In the genomic region with DNA sequence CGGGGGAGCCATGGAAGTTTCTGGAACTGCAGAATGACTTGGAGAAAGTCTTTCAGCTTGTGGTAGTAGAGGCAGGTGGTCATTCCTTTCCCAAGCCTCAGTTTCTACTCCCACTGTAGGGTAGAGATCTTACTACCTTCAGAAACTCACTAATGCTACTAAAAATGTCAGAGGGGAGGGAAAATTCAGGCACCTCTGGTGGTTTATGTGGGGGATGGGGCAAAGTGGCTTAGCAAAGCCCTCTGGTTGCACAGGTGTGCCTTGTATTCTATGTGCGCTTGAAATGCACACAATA, we compare ENCODE assay signal across 10 mouse cellular contexts.
DNase-seq lines count a peak whose midpoint lies in the region; ATAC-seq and TF ChIP-seq lines count a peak whose summit lies in the region.
"Had no signal": no experiment of that assay in that cellular context is flagged by ENCODE, and none has a peak within 500 bp of the region (broad histone marks: within the 10 kb centered on the region; RNA-seq: fewer than 3 reads in every experiment).

No protein-coding gene starts in this region.

- WGBS in heart, postnatal 0 days: 77% methylated on average over 2 of the region's 2 CpGs
- WGBS in midbrain, embryonic 14.5 days: 82% methylated on average over 2 of the region's 2 CpGs
- WGBS in midbrain, embryonic 15.5 days: 83% methylated on average over 2 of the region's 2 CpGs
- 91% methylated on average over 2 of the region's 2 CpGs for WGBS in limb, embryonic 10.5 days

- no peak overlapping the region for H3K9ac ChIP-seq in heart, postnatal 0 days (replicated peaks; ENCODE audit: low read depth, low read length)
- no peak overlapping the region for H3K9ac ChIP-seq in midbrain, embryonic 14.5 days (replicated peaks; ENCODE audit: low read length)
- no peak overlapping the region for H3K9ac ChIP-seq in midbrain, embryonic 15.5 days
- H3K9ac ChIP-seq: liver, embryonic 14.5 days had no signal

- no peaks in the 10 kb centered on the region for H3K9me3 ChIP-seq in heart, postnatal 0 days (replicated peaks; ENCODE audit: control insufficient read depth, low read length)
- no peaks in the 10 kb centered on the region for H3K9me3 ChIP-seq in midbrain, embryonic 14.5 days (ENCODE audit: control insufficient read depth, low read length)
- H3K9me3 ChIP-seq in midbrain, embryonic 15.5 days: no peaks in the 10 kb centered on the region
- H3K9me3 ChIP-seq in limb, embryonic 10.5 days (replicated peaks): no peaks in the 10 kb centered on the region
- H3K9me3 ChIP-seq: hindbrain, embryonic 15.5 days; neural tube, embryonic 13.5 days had no signal

- H3K27ac ChIP-seq in heart, postnatal 0 days (ENCODE audit: low read depth): no peak overlapping the region
- no peak overlapping the region for H3K27ac ChIP-seq in midbrain, embryonic 14.5 days (replicated peaks; ENCODE audit: low read depth, low read length)
- H3K27ac ChIP-seq in midbrain, embryonic 15.5 days: no peak overlapping the region
- peak overlapping the region; percentile 96 for H3K27ac ChIP-seq in limb, embryonic 10.5 days
- H3K27ac ChIP-seq: hindbrain, embryonic 15.5 days; liver, embryonic 14.5 days had no signal

- H3K27me3 ChIP-seq in heart, postnatal 0 days (ENCODE audit: control insufficient read depth, insufficient read depth, low read length): no peaks in the 10 kb centered on the region
- H3K27me3 ChIP-seq in midbrain, embryonic 14.5 days (ENCODE audit: control insufficient read depth, insufficient read depth, low read length): no peaks in the 10 kb centered on the region
- H3K27me3 ChIP-seq in midbrain, embryonic 15.5 days (replicated peaks): no peaks in the 10 kb centered on the region
- no peaks in the 10 kb centered on the region for H3K27me3 ChIP-seq in limb, embryonic 10.5 days (ENCODE audit: low read depth, poor library complexity, severe bottlenecking)
- H3K27me3 ChIP-seq: hindbrain, embryonic 15.5 days; neural tube, embryonic 13.5 days had no signal

- no peak for ATAC-seq in heart, postnatal 0 days (ENCODE audit: insufficient read depth, low read depth)
- no peak for ATAC-seq in midbrain, embryonic 14.5 days (ENCODE audit: low FRiP score, low TSS enrichment)
- ATAC-seq in midbrain, embryonic 15.5 days (replicated peaks): no peak

- H3K4me3 ChIP-seq in heart, postnatal 0 days (ENCODE audit: low read depth, low read length): no peak overlapping the region
- no peak overlapping the region for H3K4me3 ChIP-seq in midbrain, embryonic 14.5 days (replicated peaks; ENCODE audit: low read depth, low read length)
- no peak overlapping the region for H3K4me3 ChIP-seq in midbrain, embryonic 15.5 days
- peak overlapping the region; percentile 79 for H3K4me3 ChIP-seq in limb, embryonic 10.5 days

- peak overlapping the region; percentile 96; the same call in 1 of the 2 replicates for H3K4me2 ChIP-seq in heart, postnatal 0 days (ENCODE audit: low read depth, low read length)
- H3K4me2 ChIP-seq in midbrain, embryonic 14.5 days (ENCODE audit: low read length): peak overlapping the region; percentile 92; the same call in 1 of the 2 replicates
- H3K4me2 ChIP-seq in midbrain, embryonic 15.5 days: no peak overlapping the region; the same call in 1 of the 2 replicates

- H3K36me3 ChIP-seq in heart, postnatal 0 days (replicated peaks; ENCODE audit: control insufficient read depth, insufficient read depth, low read length): no peaks in the 10 kb centered on the region
- no peaks in the 10 kb centered on the region for H3K36me3 ChIP-seq in midbrain, embryonic 14.5 days (ENCODE audit: control insufficient read depth, insufficient read depth, low read length)
- no peaks in the 10 kb centered on the region for H3K36me3 ChIP-seq in midbrain, embryonic 15.5 days (replicated peaks)
- H3K36me3 ChIP-seq in limb, embryonic 10.5 days: peaks cover 16% of the 10 kb centered on the region
- H3K36me3 ChIP-seq: hindbrain, embryonic 15.5 days; neural tube, embryonic 13.5 days had no signal

- no peak for DNase-seq in heart, postnatal 0 days (ENCODE audit: low spot score)
- DNase-seq in heart, postnatal 36 days: no peak
- no peak for DNase-seq in midbrain, embryonic 14.5 days
- no peak for DNase-seq in limb, embryonic 10.5 days (ENCODE audit: low spot score)
- no peak for DNase-seq in urinary bladder, adult 18-20 months (ENCODE audit: low spot score in 2 of 2)
- DNase-seq in retina, embryonic 14.5 days (ENCODE audit: low spot score): no peak

- TF ChIP-seq CTCF in heart, postnatal 0 days (IDR thresholded peaks at IDR 0.05; ENCODE audit: low read depth): no peak

- no peak for TF ChIP-seq EP300 in heart, postnatal 0 days (IDR thresholded peaks at IDR 0.05; ENCODE audit: low read depth)

- intact Hi-C loops in heart, postnatal 36 days (cut with DNase I): loop anchor here (10.0 kb wide), 1 partner anchor 176 kb away; no protein-coding TSS in a partner anchor

- H3K4me1 ChIP-seq in heart, postnatal 0 days (ENCODE audit: control insufficient read depth, insufficient read depth): peaks cover 56% of the 10 kb centered on the region
- H3K4me1 ChIP-seq in midbrain, embryonic 14.5 days (ENCODE audit: control insufficient read depth, insufficient read depth, low read length): peaks cover 36% of the 10 kb centered on the region
- peaks cover 29% of the 10 kb centered on the region for H3K4me1 ChIP-seq in midbrain, embryonic 15.5 days
- H3K4me1 ChIP-seq in limb, embryonic 10.5 days: peaks cover 91% of the 10 kb centered on the region
